Mouse (Mus musculus): ENCODE measurements around the gene Ppt2.

GRCm38 (mm10) chr17:34591994-34592375 is 36.3 kb downstream of the Ppt2 start:
- no peak for TF ChIP-seq EP300 (IDR thresholded peaks at IDR 0.05; ENCODE audit: low read depth)
- no peak for TF ChIP-seq CTCF (IDR thresholded peaks at IDR 0.05; ENCODE audit: low read depth)
